Mouse (Mus musculus): ENCODE measurements around the gene Ruvbl2. TPM values are rescaled to one million over a fixed set of nuclear protein-coding genes. Genes with fewer than 3 reads are reported as not detected.

Ruvbl2 gene
- total RNA-seq, 2 experiments from 2014 or later: 28.8 to 39.0 TPM

DNA sequence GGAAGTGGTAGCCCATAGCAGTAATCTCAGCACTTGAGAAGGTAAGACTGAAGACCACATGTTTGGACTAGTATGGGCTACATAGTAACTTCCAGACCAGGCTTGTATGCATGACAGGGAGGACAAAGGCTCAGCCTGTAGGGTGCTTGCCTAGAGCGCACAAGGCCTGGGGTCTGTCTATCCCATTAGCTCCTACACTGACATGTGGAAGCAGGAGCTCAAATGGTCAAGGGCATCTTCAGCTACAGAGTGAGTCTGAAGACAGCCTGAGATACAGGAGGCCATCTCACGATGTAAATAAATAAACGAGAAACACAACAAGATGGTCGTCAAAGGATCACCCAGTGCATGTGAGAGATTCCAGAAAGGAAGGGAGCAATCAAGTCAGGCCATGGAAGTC lies 24.4 kb upstream of the Ruvbl2 start:
- ATAC-seq (replicated peaks; ENCODE audit: low FRiP score, poor library complexity, severe bottlenecking): no peak

DNA sequence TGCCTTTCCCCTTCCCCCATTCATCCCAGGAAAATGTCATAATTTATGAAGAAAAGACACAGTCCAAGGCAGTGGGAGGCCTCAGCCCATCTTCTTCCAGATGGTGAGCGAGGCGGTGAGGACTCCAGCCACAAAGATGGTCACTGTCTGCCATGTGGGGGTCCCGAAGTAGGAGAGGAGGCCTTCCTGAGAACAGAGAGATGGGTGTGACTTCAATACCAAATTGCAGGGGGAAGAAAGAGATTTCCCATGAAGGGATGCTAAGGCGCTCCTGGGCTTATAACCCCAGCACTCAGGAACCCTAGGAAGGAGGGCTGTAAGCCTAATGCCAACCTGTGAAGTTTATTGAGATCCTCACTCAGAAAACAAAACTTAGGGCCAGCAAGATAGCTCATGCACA lies 23.9 kb upstream of the Ruvbl2 start:
- no peak for ATAC-seq (replicated peaks; ENCODE audit: low FRiP score, poor library complexity, severe bottlenecking)

DNA sequence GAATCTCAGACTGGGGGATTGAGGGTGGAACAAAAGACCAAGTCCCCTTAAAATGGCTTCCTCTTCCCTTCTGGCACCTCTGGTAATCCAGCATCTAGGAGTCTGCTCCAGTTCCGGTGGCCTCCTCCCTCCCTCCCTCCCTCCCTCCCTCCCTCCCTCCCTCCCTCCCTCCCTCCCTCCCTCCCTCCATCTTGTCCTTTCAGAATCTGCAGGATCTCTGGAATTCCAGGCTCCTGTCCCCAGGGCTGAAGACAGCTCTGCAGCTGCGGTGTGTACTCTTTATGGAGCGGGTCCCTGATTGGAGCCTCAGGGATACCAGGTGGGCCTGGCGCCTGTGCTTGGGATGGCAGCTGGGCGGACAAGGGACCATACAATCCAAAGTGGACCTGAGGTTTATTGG lies 23.4 kb upstream of the Ruvbl2 start:
- ATAC-seq (replicated peaks; ENCODE audit: low FRiP score, poor library complexity, severe bottlenecking): peak; percentile 31

DNA sequence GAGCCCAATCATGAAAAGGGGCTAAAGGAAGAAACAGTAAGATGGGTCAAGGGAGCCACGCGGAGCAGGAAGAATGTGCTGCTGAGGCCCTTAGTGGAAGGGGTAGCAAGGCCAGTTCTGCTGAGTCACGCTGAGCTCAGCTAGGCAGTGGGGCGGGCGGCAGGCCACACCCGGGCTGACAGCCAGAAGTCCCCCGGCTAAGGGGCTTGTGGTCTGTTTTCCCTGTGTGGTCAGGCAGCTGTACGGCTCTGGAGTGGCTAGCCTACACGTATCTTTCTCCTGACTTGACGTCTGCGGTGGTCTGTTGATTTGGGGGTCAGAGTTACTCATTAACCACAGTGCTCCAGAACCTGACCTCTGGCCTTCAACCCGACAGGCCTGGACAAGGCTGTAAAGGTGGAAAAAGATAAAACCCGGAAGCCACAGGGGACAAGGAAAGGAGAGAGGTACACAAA lies 23.0 kb upstream of the Ruvbl2 start:
- ATAC-seq (replicated peaks; ENCODE audit: low FRiP score, poor library complexity, severe bottlenecking): peak; percentile 81

DNA sequence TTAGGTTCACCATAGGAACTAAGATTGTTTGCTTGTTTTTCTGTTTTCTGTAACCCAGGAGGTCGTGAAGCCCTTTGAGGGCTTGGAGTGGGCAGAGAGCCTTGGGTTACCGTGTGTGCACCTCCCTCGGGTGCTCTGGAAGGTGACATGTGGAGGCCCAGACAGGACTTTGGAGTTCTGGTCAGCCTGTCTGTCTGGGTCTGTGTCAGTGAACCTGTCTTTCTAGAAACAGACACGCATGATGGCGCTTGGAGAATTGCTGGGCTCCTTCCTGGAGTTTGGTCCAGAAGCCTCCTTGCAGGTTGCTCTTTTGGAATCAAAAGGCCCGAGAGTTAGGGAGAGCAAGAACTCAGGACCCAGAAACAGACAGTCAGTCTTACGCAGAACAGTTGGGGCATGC lies 22.5 kb upstream of the Ruvbl2 start:
- peak; percentile 25 for ATAC-seq (replicated peaks; ENCODE audit: low FRiP score, poor library complexity, severe bottlenecking)

DNA sequence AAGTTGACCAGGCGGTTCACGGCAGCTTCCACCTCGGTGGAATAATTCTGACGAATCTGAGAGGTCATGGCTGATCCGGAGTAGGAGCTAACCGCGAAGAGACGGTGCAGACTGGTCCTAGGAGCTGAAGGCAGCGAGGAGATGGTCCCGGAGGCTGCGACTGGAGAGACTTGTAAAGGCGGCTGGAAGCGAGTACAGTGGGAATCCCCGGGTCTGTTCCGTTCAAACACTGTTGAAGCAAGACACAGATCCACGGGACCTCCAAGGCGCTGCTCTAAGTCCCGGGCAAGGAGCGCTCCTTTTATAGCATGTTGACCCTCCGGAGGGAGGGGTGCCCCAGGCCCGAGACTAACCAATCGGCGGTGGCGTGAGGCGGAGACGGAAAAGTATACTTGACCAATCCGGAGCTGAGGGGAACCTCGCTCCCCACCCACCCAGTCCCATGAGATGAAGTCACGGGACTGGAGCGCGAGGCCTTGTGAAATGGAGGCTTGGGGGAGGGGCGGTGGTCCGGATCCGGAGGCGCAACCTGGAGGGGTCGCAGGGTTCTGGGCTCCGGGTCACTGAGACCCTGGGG lies 21.8 kb upstream of the Ruvbl2 start, which contains the start of gene Ftl1:
TSS of gene Ftl1 (minus strand) at position 321 of the 577 bp plus-strand sequence.
- peak; percentile 88 for ATAC-seq (replicated peaks; ENCODE audit: low FRiP score, poor library complexity, severe bottlenecking)

DNA sequence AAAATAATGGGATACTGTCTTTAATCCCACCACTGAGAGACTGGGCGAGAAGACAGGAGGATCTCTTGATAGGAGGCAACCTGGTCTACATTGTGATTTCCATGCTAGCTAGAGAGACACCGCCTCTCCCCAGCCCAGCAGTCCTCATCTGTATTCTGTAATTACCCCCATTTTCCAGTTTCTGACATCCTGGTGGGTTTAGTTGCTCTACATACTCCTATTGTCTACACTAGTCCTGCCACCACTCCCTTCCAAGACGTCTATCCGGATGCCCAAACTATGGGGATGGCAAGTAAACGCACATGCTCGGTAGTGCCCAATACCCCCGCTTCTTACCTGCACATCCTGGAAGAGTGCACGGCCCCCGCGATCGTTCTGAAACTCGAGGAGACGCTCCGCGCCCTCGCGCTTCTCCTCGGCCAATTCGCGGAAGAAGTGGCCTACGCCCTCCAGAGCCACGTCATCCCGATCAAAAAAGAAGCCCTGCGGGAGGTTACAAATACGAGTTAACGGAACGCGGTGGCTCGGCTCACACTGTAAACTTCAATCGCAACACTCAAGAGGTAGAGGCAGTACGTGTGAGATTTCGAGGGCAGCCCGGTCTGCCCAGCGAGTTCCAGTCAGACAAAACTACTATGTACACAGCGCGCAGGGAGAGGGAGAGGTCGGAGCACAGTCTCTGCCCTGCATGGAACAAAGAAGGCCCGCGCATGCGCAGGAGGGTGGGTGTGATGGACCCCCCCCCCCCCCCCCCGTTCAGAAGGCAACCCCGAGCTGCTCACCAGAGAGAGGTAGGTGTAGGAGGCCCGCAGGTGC lies 21.1 kb upstream of the Ruvbl2 start:
- ATAC-seq (replicated peaks; ENCODE audit: low FRiP score, poor library complexity, severe bottlenecking): peak; percentile 23; the same call in 1 of the 2 replicates

DNA sequence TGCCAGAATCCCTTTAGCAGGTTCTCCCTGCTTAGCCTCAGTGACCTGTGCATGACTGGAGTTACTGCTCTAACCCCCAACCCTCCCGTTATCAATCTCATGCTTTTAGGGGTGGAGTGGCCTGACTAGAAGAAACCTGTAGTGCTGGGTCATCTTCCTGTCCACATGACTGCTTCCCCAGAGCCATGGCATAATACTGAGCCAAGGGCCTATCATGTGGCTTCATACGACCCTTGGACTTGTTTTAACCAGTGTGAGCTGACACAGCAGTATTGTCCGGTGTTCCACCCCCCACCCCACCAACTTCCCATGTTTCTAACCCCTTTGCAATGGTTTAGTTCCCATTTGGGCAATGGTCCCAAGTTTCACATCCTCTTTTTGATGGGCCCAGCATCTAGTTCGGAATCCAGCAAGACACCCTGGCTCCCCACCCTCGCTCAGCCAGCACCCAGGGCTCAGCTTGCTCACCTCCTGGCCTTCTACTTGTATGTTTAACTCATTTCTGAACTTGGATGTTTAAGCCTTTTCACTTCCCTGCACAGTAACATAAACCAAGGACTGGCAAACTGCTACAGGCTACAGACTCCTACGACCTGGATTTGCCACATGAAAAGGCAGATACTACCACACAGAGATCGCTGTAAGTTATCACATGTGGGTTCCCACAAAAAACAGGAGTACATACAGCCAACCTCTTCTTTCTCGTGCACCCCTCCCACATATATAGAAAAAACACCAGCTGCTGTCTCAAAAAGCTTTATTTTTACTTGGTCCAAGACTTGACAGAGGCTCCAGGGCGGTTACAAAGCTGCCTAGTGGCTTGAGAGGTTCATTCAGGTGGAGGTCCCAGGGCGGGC lies 19.5 kb upstream of the Ruvbl2 start:
- no peak for ATAC-seq (replicated peaks; ENCODE audit: low FRiP score, poor library complexity, severe bottlenecking)

DNA sequence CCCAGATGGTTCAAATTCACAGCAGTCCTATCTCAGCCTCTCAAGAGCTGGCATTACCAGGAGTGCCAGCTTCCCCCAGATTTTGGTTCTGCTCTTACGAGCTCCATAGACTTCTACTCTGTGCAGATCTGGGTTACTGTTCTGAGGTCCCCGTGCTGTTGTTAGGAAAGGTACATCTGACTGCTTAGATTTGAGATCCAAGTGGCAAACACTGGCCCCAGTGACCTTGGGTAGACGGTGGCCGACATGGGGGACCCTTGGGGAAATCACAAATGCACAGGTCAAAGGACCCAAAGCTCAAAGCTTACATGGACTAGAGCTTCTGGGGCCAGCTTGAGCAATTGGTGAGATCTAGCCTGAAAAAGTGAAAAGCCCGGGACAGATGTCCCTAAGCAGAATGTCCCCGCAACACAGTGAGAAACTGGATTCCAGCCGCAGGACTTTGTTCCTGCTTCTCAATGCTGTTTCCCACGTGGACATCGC lies 18.9 kb upstream of the Ruvbl2 start:
- no peak for ATAC-seq (replicated peaks; ENCODE audit: low FRiP score, poor library complexity, severe bottlenecking)

DNA sequence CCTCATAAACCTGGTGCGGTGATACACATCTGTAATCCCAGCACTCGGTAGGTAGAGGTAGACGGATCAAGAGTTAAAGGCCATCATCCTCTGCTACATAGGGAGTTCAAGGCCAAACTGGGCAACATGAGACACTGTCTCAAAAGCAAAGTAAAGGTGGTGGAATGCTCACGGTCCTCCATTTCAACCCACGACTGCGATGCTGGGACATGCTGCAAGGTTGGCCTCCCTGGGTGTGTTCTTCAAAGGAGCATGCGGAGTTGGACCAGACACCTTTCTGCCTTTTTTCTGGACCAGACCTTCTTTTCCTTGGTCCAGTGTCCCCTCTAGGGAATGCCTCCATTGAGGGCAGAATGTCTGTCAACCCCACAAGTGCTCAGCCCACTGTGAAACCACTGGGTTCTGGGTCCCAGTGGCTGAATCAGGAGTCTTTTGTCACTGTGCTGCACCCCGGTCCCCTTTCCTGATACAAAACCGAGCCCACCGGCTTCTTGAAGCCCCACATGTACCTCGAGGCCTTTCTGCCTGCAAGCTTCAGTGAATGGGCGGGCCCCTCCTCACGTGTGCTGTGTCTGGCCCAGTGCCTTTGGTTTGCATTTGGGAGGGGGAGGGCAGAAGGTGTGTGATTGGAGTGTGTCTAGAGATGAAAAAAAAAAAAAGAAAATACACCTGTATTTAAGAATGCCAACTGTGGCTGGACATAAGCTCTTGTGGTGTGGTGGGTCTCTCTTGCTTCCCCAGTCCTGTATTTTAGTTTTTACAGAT lies 18.2 kb upstream of the Ruvbl2 start:
- ATAC-seq (replicated peaks; ENCODE audit: low FRiP score, poor library complexity, severe bottlenecking): no peak

DNA sequence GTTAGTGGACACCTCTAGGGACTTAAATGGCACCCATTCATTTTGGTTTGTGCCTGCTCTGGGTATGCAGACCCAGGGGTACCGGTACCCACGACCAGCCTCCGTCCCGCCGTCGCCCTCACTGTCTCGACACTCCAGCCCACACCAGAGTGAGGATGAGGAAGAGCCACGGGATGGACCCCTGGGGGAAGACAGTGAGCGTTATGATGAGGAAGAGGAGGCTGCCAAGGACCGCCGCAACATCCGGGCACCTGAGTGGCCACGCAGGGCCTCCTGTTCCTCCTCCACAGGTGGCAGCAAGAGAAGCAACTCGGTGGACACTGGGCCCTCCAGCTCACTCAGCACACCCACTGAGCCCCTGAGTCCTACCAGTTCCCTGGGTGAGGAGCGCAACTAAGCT lies 17.1 kb upstream of the Ruvbl2 start:
- no peak for ATAC-seq (replicated peaks; ENCODE audit: low FRiP score, poor library complexity, severe bottlenecking)

DNA sequence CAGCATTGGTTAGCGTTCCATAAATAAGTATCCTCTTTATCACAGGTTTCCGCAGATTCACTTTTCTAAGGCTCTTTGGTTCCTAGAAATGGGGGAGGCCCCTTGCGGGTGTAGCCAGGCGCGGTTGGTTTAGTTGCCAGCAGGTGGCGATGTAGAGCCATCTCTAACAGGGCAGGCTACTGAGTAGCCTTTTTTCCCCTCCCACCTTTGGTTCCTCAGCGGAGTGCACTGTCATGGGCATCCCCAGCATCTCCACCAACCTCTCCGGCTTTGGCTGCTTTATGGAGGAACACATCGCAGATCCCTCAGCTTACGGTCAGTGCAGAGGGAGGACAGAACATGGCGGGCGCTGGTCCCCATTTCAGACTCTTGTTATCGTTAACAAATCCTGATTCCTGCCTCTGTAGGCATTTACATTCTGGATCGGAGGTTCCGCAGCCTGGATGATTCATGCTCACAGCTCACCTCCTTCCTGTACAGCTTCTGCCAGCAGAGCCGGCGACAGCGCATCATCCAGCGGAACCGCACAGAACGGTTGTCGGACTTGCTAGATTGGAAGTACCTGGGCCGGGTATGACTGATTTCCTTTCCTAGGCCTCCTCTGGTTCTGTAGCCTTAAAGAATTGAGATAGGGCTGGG lies 13.6 kb upstream of the Ruvbl2 start:
- peak; percentile 90 for ATAC-seq (replicated peaks; ENCODE audit: low FRiP score, poor library complexity, severe bottlenecking)

DNA sequence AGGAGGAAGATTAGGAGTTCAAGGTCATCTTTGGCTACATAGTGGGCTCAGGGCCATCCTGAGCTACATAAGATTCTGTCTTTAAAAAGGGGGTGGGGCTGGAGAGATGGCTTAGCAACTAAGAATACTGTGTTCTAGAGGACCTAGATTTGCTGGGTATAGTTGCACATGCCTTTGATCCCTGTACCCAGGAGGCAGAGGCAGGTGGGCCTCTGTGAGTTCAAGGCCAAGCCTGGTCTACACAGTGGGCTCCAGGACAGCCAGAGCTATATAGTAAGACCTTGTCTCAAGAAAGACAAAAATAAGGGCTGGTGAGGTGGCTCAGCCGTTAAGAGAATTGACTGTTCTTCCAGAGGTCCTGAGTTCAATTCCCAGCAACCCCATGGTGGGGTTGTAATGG lies 12.1 kb upstream of the Ruvbl2 start:
- no peak for ATAC-seq (replicated peaks; ENCODE audit: low FRiP score, poor library complexity, severe bottlenecking)

DNA sequence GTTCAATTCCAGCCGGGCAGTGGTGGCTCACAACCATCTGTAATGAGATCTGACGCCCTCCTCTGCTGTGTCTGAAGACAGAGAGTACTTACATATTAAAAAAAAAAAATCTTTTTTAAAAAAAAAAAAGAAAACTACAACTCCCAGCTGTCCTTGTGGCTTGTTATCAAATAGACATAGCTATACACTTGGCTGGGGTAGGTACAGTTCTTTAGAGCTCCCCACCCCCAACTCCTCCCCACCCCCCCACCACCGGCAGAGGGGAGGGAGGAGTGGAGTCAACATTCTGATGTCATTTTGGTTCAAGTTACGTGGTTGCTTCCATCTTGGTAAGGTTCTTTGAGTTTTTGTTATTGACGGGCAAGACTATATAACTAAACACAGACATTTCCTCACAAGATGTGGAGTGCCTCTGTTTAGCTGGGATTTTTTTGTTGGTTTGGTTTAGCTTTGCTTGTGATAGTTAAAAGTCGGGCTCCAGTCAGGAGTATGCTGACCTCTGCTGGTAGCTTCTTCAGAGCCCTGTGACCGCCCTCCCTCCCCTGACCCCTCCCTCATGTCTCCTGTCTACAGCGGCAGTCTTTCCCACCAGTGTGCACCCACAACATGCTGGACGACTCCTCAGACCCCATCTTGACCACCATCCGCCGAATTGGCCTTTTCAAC lies 9.6 kb upstream of the Ruvbl2 start:
- no peak for ATAC-seq (replicated peaks; ENCODE audit: low FRiP score, poor library complexity, severe bottlenecking)

DNA sequence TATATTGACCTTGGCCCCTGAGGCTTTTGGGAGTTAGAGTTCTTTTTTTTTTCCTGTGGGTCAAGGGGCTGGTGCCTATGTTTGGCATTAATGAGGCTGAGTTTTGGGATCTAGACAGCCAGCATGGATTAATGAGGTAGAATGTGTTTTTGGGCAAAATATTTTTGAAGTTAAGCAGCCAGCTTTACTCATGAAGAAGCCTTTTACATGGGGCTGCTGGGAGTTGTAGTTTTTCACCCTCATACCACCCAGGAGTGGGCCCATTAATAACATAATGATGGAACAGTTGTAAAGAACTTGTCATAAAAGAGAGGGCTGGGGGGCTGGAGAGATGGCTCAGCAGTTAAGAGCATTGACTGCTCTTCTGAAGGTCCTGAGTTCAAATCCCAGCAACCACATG lies 8.7 kb upstream of the Ruvbl2 start:
- ATAC-seq (replicated peaks; ENCODE audit: low FRiP score, poor library complexity, severe bottlenecking): no peak

DNA sequence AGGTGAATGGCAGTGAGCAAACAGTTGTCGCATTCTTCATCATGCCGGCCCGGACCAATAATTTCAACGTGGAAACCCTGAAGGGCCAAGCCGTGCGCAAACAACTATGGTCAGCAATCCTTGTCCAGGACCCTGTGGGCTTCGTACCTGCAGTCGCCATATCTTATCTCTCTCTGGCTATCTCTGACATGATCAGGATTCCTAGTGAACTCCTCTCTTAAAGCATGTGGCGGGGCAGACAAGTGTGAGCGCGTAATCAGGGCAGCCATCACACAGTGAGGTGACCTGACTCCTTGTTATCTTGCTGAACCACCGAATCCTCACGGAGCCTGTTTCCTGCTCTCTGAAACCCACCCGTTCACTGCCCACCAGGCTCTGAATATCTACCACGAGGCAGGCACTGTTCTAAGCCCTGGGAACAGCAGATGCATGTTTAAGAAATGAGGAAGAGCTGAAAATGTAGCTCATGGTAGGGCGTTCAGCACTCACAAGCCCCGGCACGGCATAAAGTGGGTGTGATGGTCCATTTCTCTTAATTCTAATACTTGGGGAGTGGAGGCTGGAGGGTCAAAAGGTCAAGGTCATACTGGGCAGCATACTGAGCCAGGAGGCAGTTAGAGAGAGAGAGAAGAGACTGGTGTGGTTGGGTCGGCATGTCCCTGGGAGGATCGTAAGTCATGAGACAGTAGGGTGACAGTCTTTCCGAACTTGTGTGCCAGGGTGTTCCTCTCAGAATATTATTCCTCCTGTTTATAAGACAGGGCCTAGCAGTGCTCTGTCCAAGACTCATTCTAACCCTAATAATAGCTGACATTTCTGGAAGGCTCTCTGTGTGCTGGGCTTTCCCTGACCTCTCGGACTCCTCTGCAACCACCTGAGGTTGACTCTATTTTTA lies 5.9 kb upstream of the Ruvbl2 start:
- ATAC-seq (replicated peaks; ENCODE audit: low FRiP score, poor library complexity, severe bottlenecking): no peak

DNA sequence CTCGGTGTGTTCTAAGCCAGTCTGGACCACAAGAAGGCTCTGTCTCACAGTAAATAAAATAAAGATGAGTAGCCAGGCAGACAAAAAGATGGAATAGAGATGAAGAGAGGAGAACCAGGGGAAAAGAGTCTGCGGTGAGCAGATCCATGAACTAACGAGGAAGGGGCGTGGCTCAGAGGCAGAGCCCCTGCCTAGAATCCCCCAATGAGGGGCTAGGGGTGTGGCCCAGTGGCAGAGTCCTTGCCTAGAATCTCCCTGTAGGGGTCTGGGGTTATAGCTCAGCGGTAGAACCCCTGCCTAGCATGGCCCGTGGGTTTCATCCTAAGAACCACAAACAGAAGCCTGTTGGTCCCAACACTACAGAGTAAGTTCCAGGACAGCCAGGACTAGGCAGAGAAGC lies 850 bp downstream of the Ruvbl2 start:
- no peak for ATAC-seq (replicated peaks; ENCODE audit: low FRiP score, poor library complexity, severe bottlenecking)

DNA sequence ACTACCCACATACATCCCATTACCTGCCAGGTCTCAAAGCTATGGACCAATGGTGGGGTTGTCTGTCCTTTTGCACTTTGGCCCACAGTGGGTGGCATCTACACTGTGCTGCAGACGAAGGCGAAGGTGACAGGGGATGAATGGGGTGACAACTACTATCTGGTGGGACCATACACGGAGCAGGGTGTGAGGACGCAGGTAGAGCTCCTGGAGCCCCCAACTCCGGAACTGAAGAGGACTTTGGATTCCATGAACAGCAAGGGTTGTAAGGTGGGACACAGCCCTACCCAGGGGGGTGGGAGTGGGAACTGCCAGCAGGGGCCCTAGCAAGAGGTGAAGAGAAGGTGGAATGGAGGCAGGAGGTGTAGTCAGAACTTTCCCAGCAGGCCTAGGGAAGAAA lies 1.5 kb downstream of the Ruvbl2 start:
- ATAC-seq (replicated peaks; ENCODE audit: low FRiP score, poor library complexity, severe bottlenecking): no peak

Measured in erythroid progenitor cell, adult 5-6 weeks (primary cell).